Mouse (Mus musculus) G1E (cell line): Measurements from ENCODE around the gene Wdr13.

Experiments
- CTCF ChIP-seq: IDR thresholded peaks from 2 replicates; pipeline ENCODE4 v1.5.1; 2012; ENCODE audit warnings: low read depth, low read length, inconsistent platforms, mixed read lengths
- GATA1 ChIP-seq: IDR thresholded peaks from 2 replicates; pipeline ENCODE4 v1.6.1; 2012; ENCODE audit warnings: borderline replicate concordance, low read length, inconsistent platforms, mixed read lengths
- GATA2 ChIP-seq: IDR thresholded peaks from 2 replicates; pipeline ENCODE4 v1.6.1; 2012; ENCODE audit warnings: low read depth, low read length, inconsistent platforms, borderline replicate concordance
- POLR2AphosphoS5 ChIP-seq: IDR thresholded peaks from 2 replicates; pipeline ENCODE4 v1.6.1; 2012; ENCODE audit warnings: low read depth, low read length, inconsistent platforms; ENCODE audit not compliant: insufficient replicate concordance
- TAL1 ChIP-seq: conservative IDR thresholded peaks from 2 replicates; pipeline ENCODE4 v1.6.1; 2012; ENCODE audit warnings: low read depth, low read length, inconsistent platforms, mixed read lengths

DNA sequence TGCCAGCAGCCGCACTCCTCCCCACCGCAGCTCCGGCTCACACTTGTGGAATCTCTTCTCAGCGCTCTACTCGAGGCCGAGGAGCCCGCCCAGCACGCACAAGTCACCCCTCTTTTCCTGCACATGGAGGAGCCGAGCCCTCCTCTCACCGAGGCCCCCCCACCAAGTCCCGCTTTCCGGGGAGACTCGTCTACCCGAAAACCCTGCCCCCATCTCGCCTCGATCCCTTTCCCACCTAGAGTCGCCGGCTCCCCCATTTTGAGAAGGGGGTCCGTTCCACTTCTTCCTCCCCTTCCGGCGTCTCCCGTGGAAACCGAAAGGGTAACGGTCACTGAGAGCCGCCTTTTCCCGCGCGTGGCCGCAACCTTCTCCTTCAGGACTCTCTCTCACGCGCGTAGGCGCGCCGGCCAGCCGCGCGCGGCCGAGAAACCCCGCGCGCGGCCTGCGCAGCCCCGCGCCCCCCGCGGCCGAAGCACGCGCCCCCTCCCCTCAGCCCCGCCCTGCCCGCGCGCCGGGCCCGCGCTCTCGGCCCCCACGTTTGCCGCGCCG is 58.7 kb downstream of the Wdr13 start:
- TF ChIP-seq CTCF, result no peak
- no peak for TF ChIP-seq GATA1
- TF ChIP-seq POLR2AphosphoS5, result no peak
- TF ChIP-seq TAL1, result no peak
- no peak for TF ChIP-seq GATA2
